Mouse (Mus musculus): ENCODE measurements around the gene Nlrp3.

- TF ChIP-seq CTCF (IDR thresholded peaks at IDR 0.05) (no peak), POLR2A (IDR thresholded peaks at IDR 0.05; ENCODE audit: insufficient read depth, low read depth, low read length) (no peak), EP300 (IDR thresholded peaks at IDR 0.05; ENCODE audit: insufficient read depth, low read depth, low read length) (no peak)
Observed at GRCm38 (mm10) chr11:59589496-59589895, 48.1 kb downstream of the Nlrp3 start.

Data from heart, adult 2 months (tissue).